Mouse (Mus musculus) adrenal gland, postnatal 4 days (tissue): Measurements from ENCODE around the gene Atp11a. TPM values are rescaled to one million over a fixed set of nuclear protein-coding genes. Genes with fewer than 3 reads are reported as not detected.

Experiments
- DNase-seq, 2 experiments: peaks; one replicate each; pipeline ENCODE4 v3.0.0; 2021 to 2022; ENCODE audit warnings: low spot score in 2 of 2, mixed read lengths in 2 of 2
- total RNA-seq, 2 experiments: library from RNA; stranded (reverse); gene quantifications; 2 replicates each; pipeline ENCODE4 v1.2.3; 2021

Gene Atp11a
- total RNA-seq, 2 experiments from 2014 or later = 79.4 to 92.9 TPM

DNA sequence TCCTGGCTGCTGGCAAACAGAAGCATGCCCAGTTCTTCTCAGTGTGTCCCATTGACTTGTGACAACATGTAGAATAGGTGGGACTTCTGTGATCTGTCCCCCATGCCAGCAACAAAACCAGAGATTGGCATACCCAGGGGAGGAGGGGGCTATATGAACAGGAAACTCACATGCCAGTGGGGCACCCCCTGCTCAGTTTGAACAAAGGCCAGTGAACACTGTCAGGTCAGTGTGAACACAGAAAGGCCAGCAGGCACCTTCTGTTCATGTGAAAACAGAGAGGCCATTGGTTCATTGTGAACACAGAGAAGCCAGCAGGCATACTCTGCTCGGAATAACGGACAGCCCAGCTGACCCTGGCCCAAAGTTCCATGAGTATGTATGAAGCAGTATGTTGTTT, 52.7 kb downstream of the Atp11a start:
- DNase-seq = no peak

DNA sequence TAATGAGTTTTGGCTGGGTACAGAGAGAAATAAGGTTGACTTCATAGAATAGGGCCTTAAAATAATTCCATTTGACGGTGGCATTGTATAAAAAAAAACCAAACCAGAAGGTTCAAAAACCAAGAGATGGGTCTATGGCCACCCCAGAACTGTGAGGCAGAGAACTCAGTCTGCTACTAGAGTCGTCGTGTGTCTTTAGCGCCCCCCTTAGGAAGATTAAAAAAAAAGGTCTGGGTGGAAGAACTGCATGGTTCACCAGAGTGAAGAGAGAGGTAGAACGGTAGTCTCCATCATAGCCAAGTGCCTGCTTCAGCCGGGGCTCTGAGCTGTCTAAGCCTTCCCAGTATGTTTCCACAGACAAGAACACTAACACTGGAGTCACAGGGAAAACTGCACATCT, 54.4 kb downstream of the Atp11a start:
- no peak for DNase-seq

- no peak for DNase-seq
These were observed 59.6 kb downstream of the Atp11a start for GRCm38 (mm10) chr8:12816412-12816811.

DNA sequence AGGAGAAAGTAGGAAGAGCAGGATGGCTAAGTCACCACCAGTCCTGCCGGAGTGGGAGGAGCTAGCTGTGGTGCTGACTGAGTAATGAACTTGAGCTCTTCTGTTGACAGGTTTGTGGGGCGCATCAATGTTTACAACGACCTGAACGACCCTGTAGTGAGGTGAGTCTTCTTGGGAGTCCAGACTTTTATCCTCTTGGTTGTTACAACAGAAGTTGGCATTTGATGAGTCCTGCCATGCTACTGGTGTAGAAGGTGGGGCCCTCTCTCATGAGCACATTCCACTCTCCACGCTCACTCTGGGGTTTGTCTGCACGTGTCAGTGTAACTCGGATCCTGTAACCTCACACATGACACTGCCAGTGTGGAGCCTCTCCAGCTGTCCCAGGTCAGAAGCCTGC, 66.1 kb downstream of the Atp11a start:
- no peak for DNase-seq

GRCm38 (mm10) chr8:12824562-12824961, 67.7 kb downstream of the Atp11a start:
- no peak for DNase-seq

DNA sequence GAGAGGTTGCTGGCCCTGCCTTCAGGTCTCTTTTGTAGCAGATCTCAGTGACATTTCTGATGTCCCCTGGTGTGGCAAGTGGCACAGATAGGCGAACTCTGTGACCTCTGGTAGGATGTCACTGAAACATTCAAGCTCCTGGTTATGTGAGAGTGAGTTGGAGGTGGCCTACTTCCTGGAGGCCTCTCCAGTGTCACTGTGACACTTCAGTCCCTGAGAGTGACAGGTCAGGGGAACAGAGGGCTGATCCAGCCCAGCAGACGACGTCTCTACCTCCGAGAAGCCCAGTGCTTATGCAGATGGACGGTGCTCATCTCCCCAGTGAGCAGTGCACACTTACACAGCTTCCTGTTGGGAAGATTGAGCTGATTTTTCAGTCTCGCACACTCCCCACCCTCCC, 68.4 kb downstream of the Atp11a start:
- no peak for DNase-seq

DNA sequence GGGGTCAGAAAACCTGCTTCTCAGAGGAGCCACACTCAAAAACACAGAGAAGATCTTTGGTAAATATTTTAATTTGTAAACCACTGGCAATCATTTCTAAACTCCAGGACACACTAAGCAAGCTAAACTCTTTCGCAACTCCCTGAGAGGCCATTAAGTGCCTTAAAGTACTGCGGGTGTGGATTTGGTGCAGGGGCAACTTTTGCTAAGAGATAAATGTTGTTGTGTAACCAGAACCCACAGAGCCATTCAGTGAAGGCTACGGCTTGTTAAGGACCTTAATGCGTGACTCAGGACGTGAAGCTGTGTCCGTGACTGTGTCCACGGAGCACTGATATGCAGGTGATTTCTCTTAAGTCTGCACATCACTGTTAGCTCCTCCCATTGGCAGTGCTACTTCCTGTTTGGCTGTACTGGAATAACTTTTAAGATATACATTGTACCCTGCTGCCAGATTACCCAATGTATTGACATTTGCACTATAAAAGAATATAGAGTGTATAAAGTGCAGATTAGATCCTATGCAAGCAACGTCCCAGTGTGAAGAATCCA, 68.9 kb downstream of the Atp11a start:
- no peak for DNase-seq

DNA sequence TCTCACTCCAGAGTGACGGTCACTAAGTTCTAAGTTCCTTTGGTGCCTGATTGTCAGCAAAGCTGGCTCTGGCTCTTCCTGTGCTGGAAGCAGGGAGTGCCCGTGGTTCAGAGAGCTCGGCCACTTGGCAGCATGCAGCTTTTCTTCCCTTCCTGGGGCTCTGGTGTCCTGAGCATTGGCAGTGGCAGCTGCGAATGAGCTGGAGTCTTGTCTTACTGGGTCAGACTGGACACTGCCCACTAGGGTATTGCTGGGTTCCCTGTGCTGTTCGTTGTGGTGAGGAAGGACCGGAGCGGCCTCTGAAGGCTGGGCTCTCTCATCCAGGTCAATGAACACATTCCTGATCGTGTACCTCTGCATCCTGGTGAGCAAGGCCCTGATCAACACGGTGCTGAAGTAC, 70.3 kb downstream of the Atp11a start:
- DNase-seq = no peak

DNA sequence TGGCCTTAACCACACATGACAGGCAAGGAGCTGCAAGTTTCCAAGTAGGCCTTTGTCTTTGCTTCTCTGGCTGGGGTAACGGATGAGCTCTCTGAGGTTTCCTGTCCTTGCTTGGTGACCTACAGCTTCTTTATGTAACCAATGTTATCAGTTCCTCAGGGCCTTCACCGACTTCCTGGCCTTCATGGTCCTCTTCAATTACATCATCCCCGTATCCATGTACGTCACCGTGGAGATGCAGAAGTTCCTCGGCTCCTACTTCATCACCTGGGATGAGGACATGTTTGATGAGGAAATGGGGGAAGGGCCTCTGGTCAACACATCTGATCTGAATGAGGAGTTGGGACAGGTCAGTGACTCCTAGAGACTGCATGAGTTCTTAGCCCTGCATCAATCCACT, 71.5 kb downstream of the Atp11a start:
- no peak for DNase-seq

DNA sequence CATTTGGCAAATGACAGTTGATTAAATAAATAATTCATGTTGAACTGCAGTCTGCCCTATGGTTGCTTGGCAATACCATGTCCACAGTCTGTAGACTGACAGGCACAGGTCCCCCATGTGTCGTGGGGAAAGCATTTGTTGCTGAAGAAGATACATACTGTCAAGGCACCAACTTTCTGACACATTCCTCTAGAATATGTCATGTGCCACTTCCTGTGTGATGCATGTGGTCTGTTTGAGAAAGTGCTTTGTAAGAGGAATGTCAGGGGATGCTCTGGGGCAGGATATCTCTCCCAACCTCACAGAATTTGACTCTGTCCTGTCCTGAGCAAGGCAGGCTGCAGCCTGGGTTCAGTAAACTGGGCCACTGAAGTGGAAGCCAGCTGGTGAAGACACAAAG, 72.6 kb downstream of the Atp11a start:
- no peak for DNase-seq

DNA sequence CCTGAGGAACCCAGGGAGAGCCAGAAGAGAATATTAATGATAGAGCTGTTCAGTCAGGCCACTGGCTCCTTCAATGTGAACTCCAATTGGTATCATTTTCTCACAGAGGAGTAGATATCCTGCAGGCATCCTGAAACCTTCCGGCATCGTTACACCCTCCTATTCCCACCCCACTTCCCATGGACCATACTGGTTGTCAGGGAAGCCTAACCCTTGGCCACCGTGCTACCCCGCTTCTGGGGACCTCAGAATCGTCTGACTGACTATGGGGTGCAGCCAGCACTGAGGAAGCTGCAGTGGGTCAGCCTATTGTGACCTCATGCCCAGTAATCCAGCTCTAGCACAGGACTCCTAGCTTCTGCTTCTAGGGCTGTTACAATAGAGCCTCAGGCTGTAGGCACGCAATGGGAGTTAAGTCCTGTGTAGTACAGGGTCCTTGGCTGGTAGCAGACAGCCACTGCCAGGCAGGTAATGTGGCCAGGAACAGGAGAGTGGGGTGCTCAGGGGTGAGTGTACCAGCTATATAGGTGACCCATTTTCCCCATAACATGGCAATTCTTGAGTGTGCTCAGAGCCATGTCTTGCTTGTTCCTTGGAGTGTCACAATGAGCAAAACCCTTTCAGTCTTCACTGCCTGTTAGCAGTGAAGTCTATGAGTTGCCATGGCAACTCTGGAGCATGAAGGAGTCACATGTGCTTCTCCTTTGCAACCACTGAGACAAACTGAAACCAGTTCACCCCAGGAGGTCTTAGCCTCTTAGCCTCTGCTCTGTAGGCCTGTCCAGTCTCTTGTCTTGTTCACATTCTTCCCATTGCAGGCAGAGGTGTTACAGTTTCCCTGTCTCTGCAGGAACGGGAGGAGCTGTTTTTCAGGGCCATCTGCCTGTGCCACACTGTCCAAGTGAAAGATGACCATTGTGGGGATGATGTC, 75.1 kb downstream of the Atp11a start:
- DNase-seq = no peak

DNA sequence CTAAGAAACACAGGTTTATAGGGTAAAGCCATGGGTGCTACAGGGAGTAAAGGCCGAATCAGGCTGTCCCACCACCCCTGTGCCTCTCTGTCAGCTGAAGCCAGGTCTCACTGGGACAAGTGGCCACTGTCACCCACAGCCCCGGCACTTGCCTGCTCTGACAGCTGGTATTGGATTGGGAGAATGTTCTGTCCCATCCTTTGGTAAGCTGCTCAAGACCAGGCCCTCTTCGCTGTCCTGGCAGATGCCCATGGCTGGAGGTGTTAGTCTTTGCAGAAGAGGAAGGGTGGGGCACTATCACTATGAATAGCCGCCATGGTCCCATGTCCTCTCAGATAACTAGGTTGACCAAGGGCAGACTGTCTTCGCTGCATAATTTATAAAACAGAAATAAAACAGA, 76.8 kb downstream of the Atp11a start:
- DNase-seq = no peak

DNA sequence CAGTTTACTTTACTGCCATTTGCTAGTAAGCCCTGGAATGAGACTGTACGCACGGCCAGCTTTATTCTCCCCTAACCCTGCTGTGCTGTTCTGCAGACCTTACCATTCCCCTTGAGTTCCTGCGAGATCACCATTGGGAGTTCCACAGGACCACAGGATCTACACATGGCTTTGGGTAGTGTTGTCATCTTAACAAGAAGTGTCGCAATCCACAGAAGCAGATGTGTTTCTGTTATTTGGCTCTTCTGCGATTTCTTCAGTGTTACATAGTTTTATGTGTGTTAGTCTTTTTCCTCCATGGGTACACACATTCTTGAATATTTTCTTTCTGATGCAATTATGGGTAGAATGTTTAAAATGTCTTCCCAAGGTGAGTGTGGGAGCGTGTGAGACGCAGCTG, 84.0 kb downstream of the Atp11a start:
- no peak for DNase-seq

GRCm38 (mm10) chr8:12842342-12842995, 85.7 kb downstream of the Atp11a start:
- DNase-seq = no peak

GRCm38 (mm10) chr8:12844347-12844950, 87.6 kb downstream of the Atp11a start:
- no peak for DNase-seq

DNA sequence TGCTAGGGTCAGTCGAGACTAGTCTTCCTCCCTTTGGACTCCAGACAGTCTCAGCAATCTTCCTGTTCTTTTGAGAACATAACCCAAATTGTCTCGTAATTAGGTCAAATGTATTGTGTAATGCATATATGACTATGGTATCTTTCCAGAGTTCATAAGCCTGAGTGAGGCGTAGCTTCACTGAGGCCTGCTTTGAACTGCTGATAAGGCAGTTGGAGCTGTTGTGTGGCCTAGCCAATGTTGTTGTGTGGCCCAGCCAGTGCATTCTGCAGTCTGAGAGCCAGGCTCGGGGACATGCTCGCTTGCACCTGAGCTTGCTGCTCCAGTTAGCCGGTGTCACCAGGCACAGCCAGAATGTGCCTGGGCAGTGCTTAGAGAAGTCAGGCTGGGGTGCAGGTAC, 89.6 kb downstream of the Atp11a start:
- no peak for DNase-seq

DNA sequence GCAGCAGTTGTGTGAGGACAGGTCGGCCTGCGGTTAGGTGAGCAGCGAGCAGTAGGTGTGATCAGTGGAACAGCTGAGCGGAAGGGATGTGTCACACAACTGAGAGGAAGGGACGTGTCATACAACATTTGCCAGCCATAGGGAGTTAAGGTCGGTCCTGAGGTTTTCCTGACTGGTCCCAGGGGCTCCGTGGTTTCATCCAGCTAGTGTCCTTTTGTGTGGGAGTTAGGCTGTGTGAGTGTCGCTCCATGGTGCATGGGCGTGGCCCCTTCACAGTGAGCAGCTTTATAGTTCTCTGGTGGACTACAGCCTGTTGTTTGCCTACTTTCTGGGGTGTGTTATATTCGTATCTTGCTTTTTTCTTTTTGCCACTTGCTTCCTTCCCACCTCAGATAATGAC, 94.4 kb downstream of the Atp11a start:
- DNase-seq = no peak

DNA sequence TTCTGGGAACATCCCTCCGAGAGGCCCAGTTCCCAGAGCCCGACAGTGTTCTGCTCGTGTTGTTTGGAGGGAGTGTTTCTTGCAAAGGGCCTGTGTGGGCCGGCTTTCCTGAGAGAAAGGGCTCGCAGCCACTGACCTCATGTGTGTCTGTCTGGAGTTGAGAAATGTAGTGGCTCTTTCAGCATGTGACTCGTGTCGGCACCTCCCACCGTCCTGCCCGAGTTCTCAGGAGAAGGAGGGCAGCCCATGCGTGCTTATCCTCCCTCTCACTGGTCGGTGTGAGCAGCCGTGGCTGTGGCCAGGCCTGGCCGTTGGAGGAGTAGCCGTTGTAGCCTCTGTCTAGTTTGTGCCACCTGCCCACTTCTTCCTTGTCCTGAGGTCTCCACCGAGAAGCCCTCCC, 99.2 kb downstream of the Atp11a start:
- DNase-seq = no peak

DNA sequence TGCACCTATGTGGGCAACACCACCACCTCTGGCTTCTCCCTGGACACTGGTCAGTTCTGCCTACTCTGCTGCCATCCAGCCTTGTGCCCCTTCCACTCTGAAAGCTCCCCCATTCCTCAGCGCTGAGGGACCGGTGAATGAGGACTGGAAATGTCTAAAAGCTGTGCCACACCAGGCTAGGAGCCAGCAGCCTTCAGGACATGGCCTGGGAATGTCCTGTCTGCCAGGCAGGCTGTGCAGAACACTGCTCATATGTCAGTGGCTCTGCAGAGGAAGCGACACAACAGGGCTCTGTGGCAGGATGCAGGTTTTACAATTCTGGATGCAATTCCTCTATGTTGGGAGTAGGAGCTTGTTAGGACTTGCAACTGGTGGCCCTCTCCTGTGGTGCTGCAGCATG, 106.2 kb downstream of the Atp11a start:
- no peak for DNase-seq

DNA sequence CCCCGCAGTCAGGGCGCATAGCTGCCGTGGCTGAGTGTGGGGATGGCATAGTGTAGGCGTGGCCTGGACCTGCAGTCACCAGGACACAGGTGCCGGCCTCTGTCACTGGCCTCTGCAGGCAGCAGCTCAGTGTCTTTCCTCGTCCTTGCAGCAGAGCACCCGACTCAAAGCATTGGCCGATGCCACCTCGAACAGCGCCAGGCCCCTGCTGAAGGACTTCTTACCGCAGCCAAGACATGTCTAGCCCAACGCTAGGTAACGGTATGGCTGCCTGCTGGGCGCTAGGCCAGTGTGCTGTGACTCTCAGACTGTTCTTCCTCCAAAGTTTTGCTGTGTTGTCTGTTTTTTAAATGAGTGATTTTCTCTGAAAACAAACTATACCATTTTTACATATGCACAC, 106.8 kb downstream of the Atp11a start:
- no peak for DNase-seq

DNA sequence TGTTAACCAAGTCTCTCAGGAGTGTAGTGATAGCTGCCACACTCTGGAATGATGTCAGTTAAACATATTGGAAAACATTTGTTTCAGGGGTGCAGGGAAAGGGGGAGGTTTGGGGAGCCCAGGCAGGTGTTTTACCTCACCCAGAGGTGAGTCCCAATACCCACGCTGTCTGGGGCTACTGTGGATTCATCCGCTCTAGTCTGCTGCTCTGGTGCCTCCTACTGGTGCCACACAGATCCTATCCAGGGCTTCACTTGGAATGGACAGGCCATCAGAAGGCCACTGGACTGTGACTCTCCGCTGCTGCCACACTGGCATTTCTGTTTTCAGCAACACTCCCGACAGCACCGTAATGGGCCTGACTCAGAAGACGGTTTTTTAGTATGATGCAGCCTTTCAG, 109.0 kb downstream of the Atp11a start:
- DNase-seq = no peak

GRCm38 (mm10) chr8:12869661-12870060, 112.8 kb downstream of the Atp11a start:
- DNase-seq = no peak
